Mouse (Mus musculus) retina, postnatal 1 day (tissue): ENCODE results near the gene Arhgap15.

Experiments used
- DNase-seq: peaks from one replicate; pipeline ENCODE4 v3.0.0-alpha.2; 2012

The Arhgap15 gene

GRCm38 (mm10) chr2:44309124-44309523 lies 560.5 kb downstream of the Arhgap15 start:
- DNase-seq = no peak

- no peak for DNase-seq
Observed at GRCm38 (mm10) chr2:44309556-44309955, 560.9 kb downstream of the Arhgap15 start.

GRCm38 (mm10) chr2:44310095-44310748 lies 561.6 kb downstream of the Arhgap15 start:
- peak; percentile 64 for DNase-seq

- DNase-seq = peak; percentile 42
Observed at GRCm38 (mm10) chr2:44311216-44311615, 562.6 kb downstream of the Arhgap15 start.

- no peak for DNase-seq
Observed at GRCm38 (mm10) chr2:44313573-44313972, 564.9 kb downstream of the Arhgap15 start.

GRCm38 (mm10) chr2:44318436-44318835 lies 569.8 kb downstream of the Arhgap15 start:
- DNase-seq = no peak

GRCm38 (mm10) chr2:44319479-44319878 lies 570.9 kb downstream of the Arhgap15 start:
- DNase-seq = no peak

GRCm38 (mm10) chr2:44323813-44324212 lies 575.2 kb downstream of the Arhgap15 start:
- DNase-seq = no peak

- DNase-seq = no peak
Observed at GRCm38 (mm10) chr2:44333295-44333694, 584.7 kb downstream of the Arhgap15 start.

- no peak for DNase-seq
Observed at GRCm38 (mm10) chr2:44334006-44334405, 585.4 kb downstream of the Arhgap15 start.

- no peak for DNase-seq
Observed at GRCm38 (mm10) chr2:44334517-44334916, 585.9 kb downstream of the Arhgap15 start.

GRCm38 (mm10) chr2:44336720-44337354 lies 588.2 kb downstream of the Arhgap15 start:
- DNase-seq = peak; percentile 64

GRCm38 (mm10) chr2:44338467-44338866 lies 589.8 kb downstream of the Arhgap15 start:
- no peak for DNase-seq

GRCm38 (mm10) chr2:44341091-44341571 lies 592.5 kb downstream of the Arhgap15 start:
- no peak for DNase-seq

GRCm38 (mm10) chr2:44344861-44345260 lies 596.2 kb downstream of the Arhgap15 start:
- no peak for DNase-seq

GRCm38 (mm10) chr2:44345325-44345945 lies 596.8 kb downstream of the Arhgap15 start:
- DNase-seq = no peak

GRCm38 (mm10) chr2:44346184-44346583 lies 597.6 kb downstream of the Arhgap15 start:
- DNase-seq = no peak

- peak; percentile 84 for DNase-seq
Observed at GRCm38 (mm10) chr2:44347781-44348180, 599.2 kb downstream of the Arhgap15 start.

- peak; percentile 78 for DNase-seq
Observed at GRCm38 (mm10) chr2:44349101-44349500, 600.5 kb downstream of the Arhgap15 start.

GRCm38 (mm10) chr2:44352885-44353284 lies 604.3 kb downstream of the Arhgap15 start:
- DNase-seq = no peak

- DNase-seq = no peak
Observed at GRCm38 (mm10) chr2:44353594-44353993, 605.0 kb downstream of the Arhgap15 start.

GRCm38 (mm10) chr2:44354786-44355185 lies 606.2 kb downstream of the Arhgap15 start:
- no peak for DNase-seq

- DNase-seq = no peak
Observed at GRCm38 (mm10) chr2:44355316-44355715, 606.7 kb downstream of the Arhgap15 start.
